Mouse (Mus musculus): ENCODE measurements around the gene Fam104a.

DNA sequence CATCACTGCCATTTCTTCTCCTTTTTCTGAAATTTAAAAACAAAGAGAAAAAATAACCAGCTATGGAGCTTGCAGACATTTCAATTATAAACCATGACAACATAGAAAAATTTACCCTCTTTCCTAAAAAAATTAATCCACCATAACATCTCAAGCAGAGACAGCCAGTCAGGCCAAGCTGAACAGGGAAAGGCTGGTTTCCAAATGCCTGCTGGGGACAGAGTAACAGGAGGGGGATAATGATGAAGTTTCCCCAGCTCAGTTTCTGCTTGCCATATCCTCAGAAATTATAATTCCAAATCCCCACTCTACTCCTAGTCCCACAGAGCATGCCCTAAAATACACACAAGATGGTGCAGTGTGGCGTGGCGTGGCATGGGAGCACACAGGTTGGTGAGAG lies 6.6 kb downstream of the Fam104a start:
- TF ChIP-seq CTCF (conservative IDR thresholded peaks at IDR 0.05; ENCODE audit: insufficient read depth, insufficient read length, low read depth, low read length) = no peak
- TF ChIP-seq POLR2A (IDR thresholded peaks at IDR 0.05; ENCODE audit: low read depth, low read length) = no peak

Data from kidney, adult 2 months (tissue).